Mouse (Mus musculus) limb, embryonic 12.5 days (tissue): ENCODE data around the gene Polr2a. TPM values are rescaled to one million over a fixed set of nuclear protein-coding genes. Genes with fewer than 3 reads are reported as not detected.

ENCODE experiments used
- ATAC-seq: fragments of 200-750 bp; cut with Nextera tagmentation; 2 replicates; pipeline ENCODE4 v1.8.0; 2017; ENCODE audit warnings: low read depth, moderate TSS enrichment; ENCODE audit not compliant: insufficient number of reproducible peaks, insufficient read depth, low FRiP score, low TSS enrichment
- H3K27ac ChIP-seq: fragments of 300-500 bp; sonication (generic); 2 replicates; pipeline ENCODE4 v1.5.1; 2016; ENCODE audit warnings: mild to moderate bottlenecking, moderate library complexity
- H3K27me3 ChIP-seq: fragments of 300-500 bp; sonication (generic); 2 replicates; pipeline ENCODE4 v1.6.1; 2016; ENCODE audit warnings: mild to moderate bottlenecking, moderate library complexity
- H3K36me3 ChIP-seq: fragments of 300-500 bp; sonication (generic); 2 replicates; pipeline ENCODE4 v1.6.1; 2016; ENCODE audit warnings: mild to moderate bottlenecking, moderate library complexity
- H3K4me1 ChIP-seq: fragments of 300-500 bp; sonication (generic); replicated peaks from 2 replicates; pipeline ENCODE4 v1.6.1; 2016
- H3K4me2 ChIP-seq: fragments of 300-500 bp; sonication (generic); 2 replicates; pipeline ENCODE4 v1.6.1; 2016; ENCODE audit warnings: mild to moderate bottlenecking, moderate library complexity
- H3K4me3 ChIP-seq: fragments of 300-500 bp; sonication (generic); replicated peaks from 2 replicates; pipeline ENCODE4 v1.5.1; 2016; ENCODE audit warnings: mild to moderate bottlenecking
- H3K9ac ChIP-seq: fragments of 300-500 bp; sonication (generic); replicated peaks from 2 replicates; pipeline ENCODE4 v1.6.1; 2016; ENCODE audit warnings: mild to moderate bottlenecking, moderate library complexity
- H3K9me3 ChIP-seq: fragments of 300-500 bp; sonication (generic); 2 replicates; pipeline ENCODE4 v1.6.1; 2016; ENCODE audit warnings: mild to moderate bottlenecking, moderate library complexity
- WGBS: fragments of 180-500 bp; shearing (Covaris S2); methylation state at CpG from one replicate; pipeline ENCODE4 v1.1.7; 2016; 5-methylcytosine and 5-hydroxymethylcytosine counted together
- polyA plus RNA-seq: library from polyadenylated mRNA; unstranded; fragments of >200 nt; fragmentation: Nextera tagmentation; extraction: Ambion mirVana; gene quantifications from 2 replicates; pipeline ENCODE4 v1.2.1, GENCODE M21; 2016

Gene Polr2a
- polyA plus RNA-seq, 1 experiment from 2014 or later, result 27.2 TPM

GRCm38 (mm10) chr11:69687061-69687460 lies 71.4 kb downstream of the Polr2a start:
- Histone ChIP-seq H3K4me3 (no peak overlapping the region), H3K4me1 (peaks cover 20% of the 10 kb centered on the region), H3K27me3 (no peaks in the 10 kb centered on the region), H3K4me2 (peak overlapping the region; percentile 2; the same call in 1 of the 2 replicates), H3K36me3 (no peaks in the 10 kb centered on the region), H3K27ac (no peak overlapping the region), H3K9me3 (no peaks in the 10 kb centered on the region), H3K9ac (no peak overlapping the region)
- no peak for ATAC-seq
- 47% methylated on average over 5 of the region's 5 CpGs for WGBS

- ATAC-seq, result no peak
- H3K9ac ChIP-seq, result no peak overlapping the region; the same call in 1 of the 2 replicates
- 15% methylated on average over 4 of the region's 4 CpGs for WGBS
- H3K4me2 ChIP-seq, result 0 out of 2 replicates have a peak overlapping the region, but pooled peaks have one; percentile 2
- no peaks in the 10 kb centered on the region for H3K9me3 ChIP-seq
- H3K27ac ChIP-seq, result no peak overlapping the region
- H3K4me1 ChIP-seq, result peaks cover 20% of the 10 kb centered on the region
- H3K36me3 ChIP-seq, result no peaks in the 10 kb centered on the region
- no peaks in the 10 kb centered on the region for H3K27me3 ChIP-seq
- H3K4me3 ChIP-seq, result no peak overlapping the region
Measured at GRCm38 (mm10) chr11:69686377-69686776, 72.1 kb downstream of the Polr2a start.

- no peaks in the 10 kb centered on the region for H3K27me3 ChIP-seq
- peak within 1 kb of the TSS; percentile 13; the same call in 1 of the 2 replicates for H3K9ac ChIP-seq
- no peaks in the 10 kb centered on the region for H3K9me3 ChIP-seq
- no peak within 1 kb of the TSS; the same call in 1 of the 2 replicates for H3K4me3 ChIP-seq
- 87% methylated on average over 10 of the region's 10 CpGs for WGBS
- H3K4me2 ChIP-seq, result 0 out of 2 replicates have a peak within 1 kb of the TSS, but pooled peaks have one; percentile 2
- H3K36me3 ChIP-seq, result no peaks in the 10 kb centered on the region; the same call in 1 of the 2 replicates
- H3K27ac ChIP-seq, result 0 out of 2 replicates have a peak within 1 kb of the TSS, but pooled peaks have one; percentile 14
- peaks cover 26% of the 10 kb centered on the region for H3K4me1 ChIP-seq
- ATAC-seq, result no peak
Measured at GRCm38 (mm10) chr11:69685526-69686148, 72.8 kb downstream of the Polr2a start, which contains the start of gene Tnfsf13. Gene Tnfsf13 (minus strand): TSS chr11:69685784.

DNA sequence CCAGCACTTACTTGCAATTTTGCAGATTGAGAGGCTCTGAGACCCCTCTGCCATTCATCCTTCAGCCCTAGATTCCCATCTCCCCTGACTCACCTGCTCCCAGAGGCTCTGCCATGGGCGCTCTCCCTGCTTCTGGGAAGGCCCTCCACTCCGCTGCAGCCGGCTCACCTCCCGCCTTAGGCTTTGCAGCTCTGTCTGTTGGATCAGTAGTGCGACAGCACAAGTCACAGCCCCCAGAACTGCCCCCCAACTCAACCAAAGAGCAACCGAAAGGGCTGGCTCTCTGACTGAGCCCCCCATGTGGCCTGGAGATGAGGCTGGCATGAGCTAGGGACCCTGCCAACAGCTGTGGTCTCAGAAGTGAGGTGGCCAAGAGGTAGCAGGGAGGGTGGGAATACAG lies 73.5 kb downstream of the Polr2a start:
- Histone ChIP-seq H3K9ac (0 out of 2 replicates have a peak overlapping the region, but pooled peaks have one; percentile 13), H3K9me3 (no peaks in the 10 kb centered on the region), H3K4me3 (no peak overlapping the region; the same call in 1 of the 2 replicates), H3K4me1 (peaks cover 33% of the 10 kb centered on the region), H3K4me2 (no peak overlapping the region), H3K36me3 (peaks cover 7% of the 10 kb centered on the region), H3K27ac (no peak overlapping the region), H3K27me3 (no peaks in the 10 kb centered on the region)
- WGBS, result 89% methylated on average over 6 of the region's 6 CpGs
- no peak for ATAC-seq

GRCm38 (mm10) chr11:69684128-69684745 lies 74.2 kb downstream of the Polr2a start:
- ATAC-seq, result no peak
- peaks cover 12% of the 10 kb centered on the region for H3K36me3 ChIP-seq
- no peak overlapping the region for H3K4me2 ChIP-seq
- no peak overlapping the region for H3K9ac ChIP-seq
- 82% methylated on average over 12 of the region's 12 CpGs for WGBS
- no peak overlapping the region for H3K4me3 ChIP-seq
- no peak overlapping the region for H3K27ac ChIP-seq
- H3K4me1 ChIP-seq, result peaks cover 33% of the 10 kb centered on the region
- no peaks in the 10 kb centered on the region for H3K9me3 ChIP-seq
- no peaks in the 10 kb centered on the region for H3K27me3 ChIP-seq

Other genes starting within 250 kb of the Polr2a start
- 1.9 and 3.3 TPM in 2 replicates for gene Dnah2, start 209.5 kb downstream of the Polr2a start, polyA plus RNA-seq
- gene Efnb3, start 198.4 kb downstream of the Polr2a start, polyA plus RNA-seq, result 53.3 and 54.3 TPM in 2 replicates
- gene Wrap53, start 178.4 kb downstream of the Polr2a start, polyA plus RNA-seq, result 35.8 and 39.0 TPM in 2 replicates
- gene Trp53, start 178.3 kb downstream of the Polr2a start, polyA plus RNA-seq, result 175 and 180 TPM in 2 replicates
- 3.0 and 4.8 TPM in 2 replicates for gene Atp1b2, start 152.7 kb downstream of the Polr2a start, polyA plus RNA-seq
- not detected in 2 replicates for gene Shbg, start 140.7 kb downstream of the Polr2a start, polyA plus RNA-seq
- 24.3 and 25.8 TPM in 2 replicates for gene Sat2, start 136.6 kb downstream of the Polr2a start, polyA plus RNA-seq
- gene Fxr2, start 125.6 kb downstream of the Polr2a start, polyA plus RNA-seq, result 56.0 and 63.9 TPM in 2 replicates
- gene Sox15, start 103.3 kb downstream of the Polr2a start, polyA plus RNA-seq, result 0.68 TPM in 1 of 2 replicates, not detected in the other
- gene Mpdu1, start 96.0 kb downstream of the Polr2a start, polyA plus RNA-seq, result 62.6 and 64.3 TPM in 2 replicates
- 5.9 and 8.0 TPM in 2 replicates for gene Cd68, start 92.5 kb downstream of the Polr2a start, polyA plus RNA-seq
- 569 and 701 TPM in 2 replicates for gene Eif4a1, start 86.2 kb downstream of the Polr2a start, polyA plus RNA-seq
- 132 and 140 TPM in 2 replicates for gene Senp3, start 76.6 kb downstream of the Polr2a start, polyA plus RNA-seq
- 0.58 and 1.0 TPM in 2 replicates for gene Tnfsf13, start 72.9 kb downstream of the Polr2a start, polyA plus RNA-seq
- gene Tnfsf12, start 62.8 kb downstream of the Polr2a start, polyA plus RNA-seq, result 2.2 and 3.7 TPM in 2 replicates
- 1.7 TPM in 2 replicates for gene Tnfsfm13, start 62.5 kb downstream of the Polr2a start, polyA plus RNA-seq
- gene Slc35g3, start 3.3 kb upstream of the Polr2a start, polyA plus RNA-seq, result 0.13 and 0.18 TPM in 2 replicates
- 1.9 and 2.4 TPM in 2 replicates for gene Zbtb4, start 7.3 kb upstream of the Polr2a start, polyA plus RNA-seq
- 15.4 and 17.1 TPM in 2 replicates for gene Chrnb1, start 37.3 kb upstream of the Polr2a start, polyA plus RNA-seq
- gene Fgf11, start 43.2 kb upstream of the Polr2a start, polyA plus RNA-seq, result 1.2 and 1.5 TPM in 2 replicates
- 1.6 and 1.8 TPM in 2 replicates for gene Tmem102, start 47.0 kb upstream of the Polr2a start, polyA plus RNA-seq
- not detected in 2 replicates for gene Gm39566, start 56.7 kb upstream of the Polr2a start, polyA plus RNA-seq
- not detected in 2 replicates for gene Spem2, start 59.8 kb upstream of the Polr2a start, polyA plus RNA-seq
- gene Spem1, start 63.5 kb upstream of the Polr2a start, polyA plus RNA-seq, result 0.20 TPM in 1 of 2 replicates, not detected in the other
- gene Nlgn2, start 79.1 kb upstream of the Polr2a start, polyA plus RNA-seq, result 8.4 and 9.1 TPM in 2 replicates
- gene Tmem256, start 79.9 kb upstream of the Polr2a start, polyA plus RNA-seq, result 346 and 353 TPM in 2 replicates
- gene Plscr3, start 87.7 kb upstream of the Polr2a start, polyA plus RNA-seq, result 111 and 120 TPM in 2 replicates
- gene Tnk1, start 100.1 kb upstream of the Polr2a start, polyA plus RNA-seq, result 1.6 and 2.3 TPM in 2 replicates
- gene Tmem95, start 119.4 kb upstream of the Polr2a start, polyA plus RNA-seq, result not detected in 2 replicates
- gene Kctd11, start 122.8 kb upstream of the Polr2a start, polyA plus RNA-seq, result 3.7 and 4.4 TPM in 2 replicates
- 0.90 and 1.5 TPM in 2 replicates for gene Acap1, start 136.9 kb upstream of the Polr2a start, polyA plus RNA-seq
- gene 2810408A11Rik, start 142.3 kb upstream of the Polr2a start, polyA plus RNA-seq, result 30.4 and 32.8 TPM in 2 replicates
- 10.9 and 12.7 TPM in 2 replicates for gene Neurl4, start 142.4 kb upstream of the Polr2a start, polyA plus RNA-seq
- 92.0 and 93.5 TPM in 2 replicates for gene Gps2, start 155.3 kb upstream of the Polr2a start, polyA plus RNA-seq
- gene Eif5a, start 163.3 kb upstream of the Polr2a start, polyA plus RNA-seq, result 1,762 and 1,851 TPM in 2 replicates
- 14.0 and 15.5 TPM in 2 replicates for gene Ybx2, start 177.2 kb upstream of the Polr2a start, polyA plus RNA-seq
- gene Slc2a4, start 189.6 kb upstream of the Polr2a start, polyA plus RNA-seq, result 34.1 and 35.7 TPM in 2 replicates
- 15.7 and 18.1 TPM in 2 replicates for gene Cldn7, start 206.1 kb upstream of the Polr2a start, polyA plus RNA-seq
- 24.5 and 27.8 TPM in 2 replicates for gene Ctdnep1, start 222.5 kb upstream of the Polr2a start, polyA plus RNA-seq
- gene Elp5, start 223.9 kb upstream of the Polr2a start, polyA plus RNA-seq, result 124 and 126 TPM in 2 replicates
- gene Gabarap, start 232.5 kb upstream of the Polr2a start, polyA plus RNA-seq, result 398 and 426 TPM in 2 replicates
- gene Phf23, start 237.1 kb upstream of the Polr2a start, polyA plus RNA-seq, result 102 and 108 TPM in 2 replicates
- gene Dvl2, start 242.0 kb upstream of the Polr2a start, polyA plus RNA-seq, result 69.4 and 69.5 TPM in 2 replicates